8 mouse cellular contexts compared by ENCODE assay signal in the genomic region with DNA sequence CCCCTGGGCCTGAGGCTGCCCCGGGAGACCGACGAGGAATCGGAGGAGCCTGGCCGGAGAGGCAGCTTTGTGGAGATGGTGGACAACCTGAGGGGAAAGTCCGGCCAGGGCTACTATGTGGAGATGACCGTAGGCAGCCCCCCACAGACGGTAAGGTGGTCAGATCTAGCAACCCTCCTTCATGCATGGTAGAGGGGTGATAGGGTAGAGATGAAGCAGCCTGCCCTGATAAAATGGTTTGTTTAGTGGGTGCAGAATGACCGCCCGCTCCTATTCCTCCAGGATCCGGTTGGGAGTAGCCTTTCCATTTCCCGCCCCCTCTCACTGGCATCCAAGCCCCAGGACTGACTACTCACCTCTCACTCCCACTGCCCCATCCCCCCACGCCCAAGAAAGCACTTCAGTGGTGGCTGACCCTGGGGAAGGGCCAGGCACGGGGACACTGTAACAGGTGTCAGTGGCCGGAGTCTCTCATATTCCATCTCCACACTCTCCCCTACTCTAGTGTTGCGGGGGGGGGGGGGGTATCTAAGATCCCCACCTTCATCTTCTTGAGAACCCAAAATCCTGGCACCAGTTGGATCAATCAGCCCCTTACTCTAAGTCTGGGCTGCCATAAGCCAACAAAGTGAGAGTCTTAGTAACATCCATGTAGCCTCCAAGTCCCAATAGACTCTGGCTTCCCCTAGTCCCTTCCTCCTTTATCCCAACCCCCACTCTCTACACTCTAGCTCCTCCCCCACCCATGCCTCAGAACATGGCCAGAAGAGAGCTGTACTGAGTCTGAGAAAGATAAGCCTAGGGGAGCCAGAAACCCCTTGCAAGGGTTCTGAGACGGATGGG. TPM values are rescaled to one million over a fixed set of nuclear protein-coding genes. Genes with fewer than 3 reads are reported as not detected.
DNase-seq lines count a peak whose midpoint lies in the region; TF ChIP-seq lines count a peak whose summit lies in the region.

No protein-coding gene starts in this region.

- H3K9me3 ChIP-seq in megakaryocyte, embryonic 14.5 days: no peaks in the 10 kb centered on the region

- peak overlapping the region; percentile 88 for H3K4me3 ChIP-seq in megakaryocyte, embryonic 14.5 days (replicated peaks)

- peaks cover 81% of the 10 kb centered on the region for H3K27me3 ChIP-seq in megakaryocyte, embryonic 14.5 days (replicated peaks)

- TF ChIP-seq CTCF in brain, embryonic 14.5 days (IDR thresholded peaks at IDR 0.05; ENCODE audit: borderline replicate concordance, extremely low read depth, insufficient read depth, insufficient read length): no peak

- H3K4me1 ChIP-seq in megakaryocyte, embryonic 14.5 days: peaks cover 16% of the 10 kb centered on the region; the same call in 1 of the 2 replicates

- TF ChIP-seq POLR2A in brain, embryonic 14.5 days (IDR thresholded peaks at IDR 0.05; ENCODE audit: borderline replicate concordance, extremely low read depth, insufficient read depth, insufficient read length, poor library complexity, severe bottlenecking): no peak

- H3K36me3 ChIP-seq in megakaryocyte, embryonic 14.5 days (replicated peaks; ENCODE audit: low read length): no peaks in the 10 kb centered on the region

- DNase-seq in adrenal gland, postnatal 14 days: peak; percentile 44
- no peak for DNase-seq in adrenal gland, postnatal 4 days (ENCODE audit: low spot score in 2 of 2)
- peak; percentile 14 for DNase-seq in brain, embryonic 14.5 days (ENCODE audit: low read depth)
- peak; percentile 62 for DNase-seq in gastrocnemius, postnatal 14 days
- peak; percentile 56 for DNase-seq in kidney, postnatal 10 days
- DNase-seq in right cerebral cortex, adult 18-20 months: no peak
- DNase-seq in right cerebral cortex, postnatal 36 days (ENCODE audit: low spot score in 2 of 2): no peak

- intact Hi-C loops in gastrocnemius, postnatal 14 days (cut with DNase I; ENCODE audit: low total_unique reads): no loop called here

RNA-seq across cellular contexts. Expression of a gene that starts 1.0 kb away (rescaled TPM):
- 25.2 and 25.6 TPM in 2 replicates for total RNA-seq in adrenal gland, postnatal 14 days (2021)
- 10 to 100 TPM; 34.1 to 36.0 TPM for total RNA-seq in adrenal gland, postnatal 4 days (2021)
- polyA plus RNA-seq in brain, embryonic 14.5 days (2012; rRNA removed): 39.2 and 52.9 TPM in 2 replicates
- total RNA-seq in gastrocnemius, postnatal 14 days (2021): 10 to 100 TPM; 41.0 to 55.8 TPM
- polyA plus RNA-seq in megakaryocyte, embryonic 14.5 days (2012; ENCODE audit: insufficient read depth, low replicate concordance): 0.37 and 1.5 TPM in 2 replicates

RNA-seq across cellular contexts. Expression of a gene that starts 10.9 kb away (rescaled TPM):
- 12.4 and 13.1 TPM in 2 replicates for total RNA-seq in adrenal gland, postnatal 14 days (2021)
- total RNA-seq in adrenal gland, postnatal 4 days (2021): 10 to 100 TPM; 26.7 to 30.9 TPM
- 26.5 and 29.6 TPM in 2 replicates for polyA plus RNA-seq in brain, embryonic 14.5 days (2012; rRNA removed)
- total RNA-seq in gastrocnemius, postnatal 14 days (2021): 1 to 10 TPM; 2.7 to 3.7 TPM
- polyA plus RNA-seq in megakaryocyte, embryonic 14.5 days (2012; ENCODE audit: insufficient read depth, low replicate concordance): 13.4 TPM in 1 of 2 replicates, not detected in the other

Comparison
In these comparisons a context has a peak if more than half of its experiments do, and no peak if none do; other contexts are left out.
1. DNase-seq: peak in adrenal gland, postnatal 14 days (single experiment), brain, embryonic 14.5 days (single experiment), gastrocnemius, postnatal 14 days (single experiment) and kidney, postnatal 10 days (single experiment); none in adrenal gland, postnatal 4 days (0 of 2), right cerebral cortex, adult 18-20 months (single experiment) and right cerebral cortex, postnatal 36 days (0 of 2).